Mouse (Mus musculus): ENCODE results near the gene Pgrmc2. TPM values are rescaled to one million over a fixed set of nuclear protein-coding genes. Genes with fewer than 3 reads are reported as not detected.
A peak's percentile ranks its signal among the peaks of the same experiment; 100 is the strongest.

Pgrmc2 gene
- polyA plus RNA-seq, 1 experiment from 2014 or later: 15.3 TPM

GRCm38 (mm10) chr3:41101905-41102304, 19.1 kb upstream of the Pgrmc2 start:
- no peaks in the 10 kb centered on the region for H3K36me3 ChIP-seq (ENCODE audit: control insufficient read depth, insufficient read depth)
- H3K9ac ChIP-seq (ENCODE audit: low read depth, low read length): no peak overlapping the region
- H3K9me3 ChIP-seq (replicated peaks; ENCODE audit: control insufficient read depth, low read length): no peaks in the 10 kb centered on the region
- no peak overlapping the region for H3K4me2 ChIP-seq (ENCODE audit: low read depth, low read length)
- ATAC-seq (ENCODE audit: low read depth): no peak
- no peaks in the 10 kb centered on the region for H3K4me1 ChIP-seq (ENCODE audit: control insufficient read depth, low read depth, low read length)
- H3K4me3 ChIP-seq (ENCODE audit: low read depth, low read length): no peak overlapping the region
- no peaks in the 10 kb centered on the region for H3K27me3 ChIP-seq (ENCODE audit: control insufficient read depth, insufficient read depth, low read depth, low read length)
- 66% methylated on average over 9 of the region's 9 CpGs for WGBS (ENCODE audit: insufficient replicate concordance)
- no peak overlapping the region for H3K27ac ChIP-seq (ENCODE audit: low read length)

- Histone ChIP-seq H3K27ac (ENCODE audit: low read length) (no peak overlapping the region), H3K4me3 (ENCODE audit: low read depth, low read length) (no peak overlapping the region), H3K9ac (ENCODE audit: low read depth, low read length) (no peak overlapping the region), H3K4me2 (ENCODE audit: low read depth, low read length) (no peak overlapping the region), H3K9me3 (replicated peaks; ENCODE audit: control insufficient read depth, low read length) (no peaks in the 10 kb centered on the region), H3K4me1 (ENCODE audit: control insufficient read depth, low read depth, low read length) (no peaks in the 10 kb centered on the region), H3K27me3 (ENCODE audit: control insufficient read depth, insufficient read depth, low read depth, low read length) (no peaks in the 10 kb centered on the region), H3K36me3 (ENCODE audit: control insufficient read depth, insufficient read depth) (no peaks in the 10 kb centered on the region)
- WGBS (ENCODE audit: insufficient replicate concordance): 31% methylated on average over 2 of the region's 2 CpGs
- no peak for ATAC-seq (ENCODE audit: low read depth)
Measured at GRCm38 (mm10) chr3:41100157-41100556, 17.3 kb upstream of the Pgrmc2 start.

- Histone ChIP-seq H3K27me3 (ENCODE audit: control insufficient read depth, insufficient read depth, low read depth, low read length) (no peaks in the 10 kb centered on the region), H3K4me1 (ENCODE audit: control insufficient read depth, low read depth, low read length) (no peaks in the 10 kb centered on the region), H3K4me2 (ENCODE audit: low read depth, low read length) (no peak overlapping the region), H3K4me3 (ENCODE audit: low read depth, low read length) (no peak overlapping the region), H3K9ac (ENCODE audit: low read depth, low read length) (no peak overlapping the region), H3K36me3 (ENCODE audit: control insufficient read depth, insufficient read depth) (no peaks in the 10 kb centered on the region), H3K27ac (ENCODE audit: low read length) (no peak overlapping the region), H3K9me3 (replicated peaks; ENCODE audit: control insufficient read depth, low read length) (no peaks in the 10 kb centered on the region)
- ATAC-seq (ENCODE audit: low read depth): no peak
- 44% methylated on average over 1 of the region's 1 CpGs for WGBS (ENCODE audit: insufficient replicate concordance)
Measured at GRCm38 (mm10) chr3:41099672-41100071, 16.8 kb upstream of the Pgrmc2 start.

- no peaks in the 10 kb centered on the region for H3K4me1 ChIP-seq (ENCODE audit: control insufficient read depth, low read depth, low read length)
- ATAC-seq (ENCODE audit: low read depth): no peak
- H3K9me3 ChIP-seq (replicated peaks; ENCODE audit: control insufficient read depth, low read length): no peaks in the 10 kb centered on the region
- H3K4me2 ChIP-seq (ENCODE audit: low read depth, low read length): no peak overlapping the region
- no peak overlapping the region for H3K9ac ChIP-seq (ENCODE audit: low read depth, low read length)
- H3K4me3 ChIP-seq (ENCODE audit: low read depth, low read length): no peak overlapping the region
- WGBS (ENCODE audit: insufficient replicate concordance): 68% methylated on average over 2 of the region's 2 CpGs
- no peaks in the 10 kb centered on the region for H3K36me3 ChIP-seq (ENCODE audit: control insufficient read depth, insufficient read depth)
- H3K27ac ChIP-seq (ENCODE audit: low read length): no peak overlapping the region
- no peaks in the 10 kb centered on the region for H3K27me3 ChIP-seq (ENCODE audit: control insufficient read depth, insufficient read depth, low read depth, low read length)
Measured at GRCm38 (mm10) chr3:41093210-41093609, 10.4 kb upstream of the Pgrmc2 start.

GRCm38 (mm10) chr3:41092311-41092710, 9.5 kb upstream of the Pgrmc2 start:
- ATAC-seq (ENCODE audit: low read depth): no peak
- Histone ChIP-seq H3K27ac (ENCODE audit: low read length) (no peak overlapping the region), H3K9me3 (replicated peaks; ENCODE audit: control insufficient read depth, low read length) (no peaks in the 10 kb centered on the region), H3K4me1 (ENCODE audit: control insufficient read depth, low read depth, low read length) (no peaks in the 10 kb centered on the region), H3K36me3 (ENCODE audit: control insufficient read depth, insufficient read depth) (no peaks in the 10 kb centered on the region), H3K4me2 (ENCODE audit: low read depth, low read length) (no peak overlapping the region), H3K9ac (ENCODE audit: low read depth, low read length) (no peak overlapping the region), H3K4me3 (ENCODE audit: low read depth, low read length) (no peak overlapping the region), H3K27me3 (ENCODE audit: control insufficient read depth, insufficient read depth, low read depth, low read length) (no peaks in the 10 kb centered on the region)
- 58% methylated on average over 4 of the region's 4 CpGs for WGBS (ENCODE audit: insufficient replicate concordance)

GRCm38 (mm10) chr3:41090839-41091238, 8.0 kb upstream of the Pgrmc2 start:
- Histone ChIP-seq H3K9ac (ENCODE audit: low read depth, low read length) (no peak overlapping the region), H3K4me2 (ENCODE audit: low read depth, low read length) (no peak overlapping the region), H3K9me3 (replicated peaks; ENCODE audit: control insufficient read depth, low read length) (no peaks in the 10 kb centered on the region), H3K36me3 (ENCODE audit: control insufficient read depth, insufficient read depth) (no peaks in the 10 kb centered on the region), H3K4me1 (ENCODE audit: control insufficient read depth, low read depth, low read length) (no peaks in the 10 kb centered on the region), H3K4me3 (ENCODE audit: low read depth, low read length) (no peak overlapping the region), H3K27ac (ENCODE audit: low read length) (no peak overlapping the region), H3K27me3 (ENCODE audit: control insufficient read depth, insufficient read depth, low read depth, low read length) (no peaks in the 10 kb centered on the region)
- no peak for ATAC-seq (ENCODE audit: low read depth)
- 27% methylated on average over 2 of the region's 2 CpGs for WGBS (ENCODE audit: insufficient replicate concordance)

- Histone ChIP-seq H3K4me2 (ENCODE audit: low read depth, low read length) (no peak overlapping the region), H3K4me3 (ENCODE audit: low read depth, low read length) (no peak overlapping the region), H3K9me3 (replicated peaks; ENCODE audit: control insufficient read depth, low read length) (no peaks in the 10 kb centered on the region), H3K36me3 (ENCODE audit: control insufficient read depth, insufficient read depth) (no peaks in the 10 kb centered on the region), H3K4me1 (ENCODE audit: control insufficient read depth, low read depth, low read length) (peaks cover 3% of the 10 kb centered on the region), H3K27ac (ENCODE audit: low read length) (no peak overlapping the region), H3K27me3 (ENCODE audit: control insufficient read depth, insufficient read depth, low read depth, low read length) (no peaks in the 10 kb centered on the region), H3K9ac (ENCODE audit: low read depth, low read length) (no peak overlapping the region)
- ATAC-seq (ENCODE audit: low read depth): no peak
Measured at GRCm38 (mm10) chr3:41087071-41087470, 4.2 kb upstream of the Pgrmc2 start.

GRCm38 (mm10) chr3:41084421-41084820, 1.6 kb upstream of the Pgrmc2 start:
- Histone ChIP-seq H3K9ac (ENCODE audit: low read depth, low read length) (no peak overlapping the region), H3K27ac (ENCODE audit: low read length) (no peak overlapping the region), H3K36me3 (ENCODE audit: control insufficient read depth, insufficient read depth) (no peaks in the 10 kb centered on the region), H3K4me1 (ENCODE audit: control insufficient read depth, low read depth, low read length) (peaks cover 13% of the 10 kb centered on the region), H3K4me2 (ENCODE audit: low read depth, low read length) (peak overlapping the region; percentile 100), H3K27me3 (ENCODE audit: control insufficient read depth, insufficient read depth, low read depth, low read length) (no peaks in the 10 kb centered on the region), H3K9me3 (replicated peaks; ENCODE audit: control insufficient read depth, low read length) (no peaks in the 10 kb centered on the region), H3K4me3 (ENCODE audit: low read depth, low read length) (peak overlapping the region; percentile 97)
- ATAC-seq (ENCODE audit: low read depth): no peak
- 84% methylated on average over 5 of the region's 5 CpGs for WGBS (ENCODE audit: insufficient replicate concordance)

GRCm38 (mm10) chr3:41083790-41084112, 905 bp upstream of the Pgrmc2 start:
- WGBS (ENCODE audit: insufficient replicate concordance): 1% methylated on average over 6 of the region's 6 CpGs
- H3K4me1 ChIP-seq (ENCODE audit: control insufficient read depth, low read depth, low read length): peaks cover 13% of the 10 kb centered on the region
- no peak for ATAC-seq (ENCODE audit: low read depth)

GRCm38 (mm10) chr3:41082520-41082884, 344 bp downstream of the Pgrmc2 start:
- no peaks in the 10 kb centered on the region for H3K27me3 ChIP-seq (ENCODE audit: control insufficient read depth, insufficient read depth, low read depth, low read length)
- H3K4me3 ChIP-seq (ENCODE audit: low read depth, low read length): peak overlapping the region; percentile 97
- H3K9ac ChIP-seq (ENCODE audit: low read depth, low read length): peak overlapping the region; percentile 94
- ATAC-seq (ENCODE audit: low read depth): no peak; the same call in 1 of the 2 replicates
- under 1% methylated on average over 43 of the region's 43 CpGs for WGBS (ENCODE audit: insufficient replicate concordance)
- no peaks in the 10 kb centered on the region for H3K36me3 ChIP-seq (ENCODE audit: control insufficient read depth, insufficient read depth)
- peak overlapping the region; percentile 100 for H3K4me2 ChIP-seq (ENCODE audit: low read depth, low read length)
- H3K27ac ChIP-seq (ENCODE audit: low read length): peak overlapping the region; percentile 91
- H3K4me1 ChIP-seq (ENCODE audit: control insufficient read depth, low read depth, low read length): peaks cover 13% of the 10 kb centered on the region
- no peaks in the 10 kb centered on the region for H3K9me3 ChIP-seq (replicated peaks; ENCODE audit: control insufficient read depth, low read length)

More at GRCm38 (mm10) chr3:41083790-41084112, 905 bp upstream of the Pgrmc2 start:
- H3K36me3 ChIP-seq (ENCODE audit: control insufficient read depth, insufficient read depth): no peaks in the 10 kb centered on the region
- peak overlapping the region; percentile 100 for H3K4me2 ChIP-seq (ENCODE audit: low read depth, low read length)
- peak overlapping the region; percentile 91 for H3K27ac ChIP-seq (ENCODE audit: low read length)
- H3K9ac ChIP-seq (ENCODE audit: low read depth, low read length): peak overlapping the region; percentile 89
- peak overlapping the region; percentile 97 for H3K4me3 ChIP-seq (ENCODE audit: low read depth, low read length)
- no peaks in the 10 kb centered on the region for H3K27me3 ChIP-seq (ENCODE audit: control insufficient read depth, insufficient read depth, low read depth, low read length)
- no peaks in the 10 kb centered on the region for H3K9me3 ChIP-seq (replicated peaks; ENCODE audit: control insufficient read depth, low read length)
